Mouse (Mus musculus) kidney, postnatal 0 days (tissue): ENCODE measurements around the gene Cpb2. TPM values are rescaled to one million over a fixed set of nuclear protein-coding genes. Genes with fewer than 3 reads are reported as not detected.

Source experiments
- ATAC-seq: fragments of 200-750 bp; cut with Nextera tagmentation; replicated peaks from 2 replicates; pipeline ENCODE4 v1.8.0; 2017; ENCODE audit warnings: low read depth, moderate number of reproducible peaks, moderate TSS enrichment, moderate library complexity; ENCODE audit not compliant: low FRiP score
- DNase-seq: peaks from one replicate; pipeline ENCODE4 v3.0.0-alpha.2; 2016; ENCODE audit warnings: low spot score
- H3K27ac ChIP-seq: fragments of 300-500 bp; sonication (generic); 2 replicates; pipeline ENCODE4 v1.5.1; 2014; ENCODE audit warnings: mild to moderate bottlenecking
- H3K27me3 ChIP-seq: fragments of 300-500 bp; sonication (generic); 2 replicates; pipeline ENCODE4 v1.6.1; 2014; ENCODE audit warnings: low read length, mixed read lengths; ENCODE audit not compliant: insufficient read depth
- H3K36me3 ChIP-seq: fragments of 300-500 bp; sonication (generic); 2 replicates; pipeline ENCODE4 v1.6.1; 2014; ENCODE audit warnings: low read length, mixed read lengths; ENCODE audit not compliant: insufficient read depth
- H3K4me1 ChIP-seq: fragments of 300-500 bp; sonication (generic); replicated peaks from 2 replicates; pipeline ENCODE4 v1.6.1; 2014; ENCODE audit warnings: antibody characterized with exemption, low read length, mixed read lengths; ENCODE audit not compliant: insufficient read depth
- H3K4me2 ChIP-seq: fragments of 300-500 bp; sonication (generic); 2 replicates; pipeline ENCODE4 v1.6.1; 2014; ENCODE audit warnings: mild to moderate bottlenecking, low read length, moderate library complexity, mixed read lengths
- H3K4me3 ChIP-seq: fragments of 300-500 bp; sonication (generic); replicated peaks from 2 replicates; pipeline ENCODE4 v1.5.1; 2014; ENCODE audit warnings: low read depth, low read length
- H3K9ac ChIP-seq: fragments of 300-500 bp; sonication (generic); 2 replicates; pipeline ENCODE4 v1.6.1; 2014; ENCODE audit warnings: low read depth, low read length
- H3K9me3 ChIP-seq: fragments of 300-500 bp; sonication (generic); replicated peaks from 2 replicates; pipeline ENCODE4 v1.6.1; 2016; ENCODE audit warnings: low read length, inconsistent platforms, mixed read lengths
- CTCF ChIP-seq: IDR thresholded peaks from 2 replicates; pipeline ENCODE4 v1.5.1; 2016; ENCODE audit warnings: antibody characterized with exemption, low read depth, mild to moderate bottlenecking, moderate library complexity
- WGBS: fragments of 180-500 bp; shearing (Covaris S2); extraction: QIAGEN DNeasy Blood & Tissue Kit; methylation state at CpG from one replicate; pipeline ENCODE4 v1.1.7; 2014; 5-methylcytosine and 5-hydroxymethylcytosine counted together
- polyA plus RNA-seq: library from polyadenylated mRNA; unstranded; fragments of >200 nt; fragmentation: Nextera tagmentation; extraction: Ambion mirVana; gene quantifications from 2 replicates; pipeline ENCODE4 v1.2.1, GENCODE M21; 2015

Gene Cpb2
- polyA plus RNA-seq, 1 experiment from 2014 or later = 23.6 TPM

GRCm38 (mm10) chr14:75206307-75206706 lies 35.8 kb upstream of the Cpb2 start:
- Histone ChIP-seq H3K27me3 (no peaks in the 10 kb centered on the region), H3K4me2 (no peak overlapping the region), H3K36me3 (no peaks in the 10 kb centered on the region), H3K9me3 (no peaks in the 10 kb centered on the region), H3K27ac (no peak overlapping the region), H3K9ac (no peak overlapping the region), H3K4me1 (no peaks in the 10 kb centered on the region), H3K4me3 (no peak overlapping the region)
- DNase-seq (no peak), ATAC-seq (no peak)
- TF ChIP-seq CTCF = no peak
- 90% methylated on average over 4 of the region's 4 CpGs for WGBS

- Histone ChIP-seq H3K4me3 (no peak overlapping the region), H3K27me3 (no peaks in the 10 kb centered on the region), H3K9ac (no peak overlapping the region), H3K9me3 (no peaks in the 10 kb centered on the region), H3K36me3 (no peaks in the 10 kb centered on the region), H3K4me1 (no peaks in the 10 kb centered on the region), H3K27ac (no peak overlapping the region), H3K4me2 (no peak overlapping the region)
- ATAC-seq (no peak), DNase-seq (no peak)
- TF ChIP-seq CTCF = no peak
- WGBS = 59% methylated on average over 6 of the region's 6 CpGs
Observed at GRCm38 (mm10) chr14:75208572-75209151, 33.4 kb upstream of the Cpb2 start.

DNA sequence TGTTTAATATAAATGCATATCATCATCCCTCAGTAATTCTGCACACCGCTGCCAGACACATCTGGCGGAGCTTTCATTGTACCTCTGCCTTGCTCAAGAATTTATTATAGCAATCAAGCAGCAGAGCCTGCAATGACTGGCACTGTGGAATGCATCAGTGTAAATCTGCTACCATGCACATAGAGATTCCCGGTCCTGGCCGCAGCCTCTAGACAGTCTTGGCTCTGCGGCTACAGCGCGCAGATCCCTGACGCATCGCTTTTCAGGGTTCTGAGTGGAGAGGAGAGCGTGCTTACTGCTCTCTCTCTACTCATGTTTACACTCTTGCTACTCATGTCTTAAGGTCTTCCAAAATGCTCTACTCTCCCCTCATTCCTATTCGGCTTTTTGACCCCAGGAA lies 28.3 kb upstream of the Cpb2 start:
- no peak overlapping the region for H3K4me2 ChIP-seq
- H3K4me1 ChIP-seq = no peaks in the 10 kb centered on the region
- H3K27ac ChIP-seq = no peak overlapping the region
- H3K36me3 ChIP-seq = no peaks in the 10 kb centered on the region
- ATAC-seq (no peak), DNase-seq (no peak)
- WGBS = 67% methylated on average over 11 of the region's 11 CpGs
- no peak for TF ChIP-seq CTCF
- H3K4me3 ChIP-seq = no peak overlapping the region
- H3K9ac ChIP-seq = no peak overlapping the region
- no peaks in the 10 kb centered on the region for H3K27me3 ChIP-seq
- H3K9me3 ChIP-seq = no peaks in the 10 kb centered on the region

GRCm38 (mm10) chr14:75218843-75219242 lies 23.2 kb upstream of the Cpb2 start:
- ATAC-seq (no peak), DNase-seq (no peak)
- H3K4me3 ChIP-seq = no peak overlapping the region
- H3K36me3 ChIP-seq = no peaks in the 10 kb centered on the region
- no peak overlapping the region for H3K4me2 ChIP-seq
- H3K4me1 ChIP-seq = no peaks in the 10 kb centered on the region
- no peak for TF ChIP-seq CTCF
- H3K9ac ChIP-seq = no peak overlapping the region
- no peaks in the 10 kb centered on the region for H3K27me3 ChIP-seq
- no peak overlapping the region for H3K27ac ChIP-seq
- no peaks in the 10 kb centered on the region for H3K9me3 ChIP-seq
- WGBS = 94% methylated on average over 2 of the region's 2 CpGs

- WGBS = 68% methylated on average over 5 of the region's 5 CpGs
- no peaks in the 10 kb centered on the region for H3K4me1 ChIP-seq
- no peak overlapping the region for H3K4me3 ChIP-seq
- no peak for DNase-seq
- H3K36me3 ChIP-seq = no peaks in the 10 kb centered on the region
- H3K9me3 ChIP-seq = no peaks in the 10 kb centered on the region
- H3K4me2 ChIP-seq = no peak overlapping the region
- H3K27ac ChIP-seq = no peak overlapping the region
- TF ChIP-seq CTCF = no peak
- H3K27me3 ChIP-seq = no peaks in the 10 kb centered on the region
- H3K9ac ChIP-seq = no peak overlapping the region
- ATAC-seq = no peak
Observed at GRCm38 (mm10) chr14:75219250-75219913, 22.7 kb upstream of the Cpb2 start.

GRCm38 (mm10) chr14:75222386-75222785 lies 19.7 kb upstream of the Cpb2 start:
- DNase-seq (no peak), ATAC-seq (no peak)
- Histone ChIP-seq H3K27ac (no peak overlapping the region), H3K4me3 (no peak overlapping the region), H3K27me3 (no peaks in the 10 kb centered on the region), H3K36me3 (no peaks in the 10 kb centered on the region), H3K4me2 (no peak overlapping the region), H3K9me3 (no peaks in the 10 kb centered on the region), H3K4me1 (no peaks in the 10 kb centered on the region), H3K9ac (no peak overlapping the region)
- WGBS = 66% methylated on average over 6 of the region's 6 CpGs
- TF ChIP-seq CTCF = no peak
